Mouse (Mus musculus) testis, adult 2 months (tissue): ENCODE data around the gene Flywch1. TPM values are rescaled to one million over a fixed set of nuclear protein-coding genes. Genes with fewer than 3 reads are reported as not detected.
A peak's percentile ranks its signal among the peaks of the same experiment; 100 is the strongest.

Experiments
- H3K27ac ChIP-seq: fragments of 200-500 bp; 2 replicates; pipeline ENCODE4 v1.5.1; 2012; ENCODE audit warnings: low read depth, low read length; ENCODE audit not compliant: control insufficient read depth, insufficient read depth
- H3K27me3 ChIP-seq: fragments of 200-500 bp; 2 replicates; pipeline ENCODE4 v1.6.1; 2012; ENCODE audit warnings: mild to moderate bottlenecking, low read length, moderate library complexity; ENCODE audit not compliant: control insufficient read depth, insufficient read depth
- H3K36me3 ChIP-seq: fragments of 200-500 bp; 2 replicates; pipeline ENCODE4 v1.6.1; 2012; ENCODE audit warnings: mild to moderate bottlenecking, low read length; ENCODE audit not compliant: control insufficient read depth, insufficient read depth
- H3K4me1 ChIP-seq: fragments of 200-500 bp; 2 replicates; pipeline ENCODE4 v1.6.1; 2012; ENCODE audit warnings: low read length; ENCODE audit not compliant: control insufficient read depth, insufficient read depth
- H3K4me3 ChIP-seq: fragments of 200-500 bp; 2 replicates; pipeline ENCODE4 v1.5.1; 2012; ENCODE audit warnings: low read depth, mild to moderate bottlenecking, low read length, moderate library complexity, mixed read lengths; ENCODE audit not compliant: control insufficient read depth
- CTCF ChIP-seq: fragments of 200-500 bp; IDR thresholded peaks from 2 replicates; pipeline ENCODE4 v1.5.1; 2012; ENCODE audit warnings: low read depth, mild to moderate bottlenecking, inconsistent platforms, low read length, moderate library complexity; ENCODE audit not compliant: control insufficient read depth, insufficient read depth, insufficient replicate concordance
- POLR2A ChIP-seq: fragments of 200-500 bp; IDR thresholded peaks from 2 replicates; pipeline ENCODE4 v1.6.1; 2012; ENCODE audit warnings: low read depth, mild to moderate bottlenecking, inconsistent platforms, low read length, moderate library complexity; ENCODE audit not compliant: control insufficient read depth
- polyA plus RNA-seq: library from polyadenylated mRNA; depleted of rRNA; stranded (reverse); fragments of >200 nt; gene quantifications from 2 replicates; pipeline ENCODE4 v1.2.3, GENCODE M21; 2012

The Flywch1 gene
- polyA plus RNA-seq, 1 experiment, result 155 TPM

DNA sequence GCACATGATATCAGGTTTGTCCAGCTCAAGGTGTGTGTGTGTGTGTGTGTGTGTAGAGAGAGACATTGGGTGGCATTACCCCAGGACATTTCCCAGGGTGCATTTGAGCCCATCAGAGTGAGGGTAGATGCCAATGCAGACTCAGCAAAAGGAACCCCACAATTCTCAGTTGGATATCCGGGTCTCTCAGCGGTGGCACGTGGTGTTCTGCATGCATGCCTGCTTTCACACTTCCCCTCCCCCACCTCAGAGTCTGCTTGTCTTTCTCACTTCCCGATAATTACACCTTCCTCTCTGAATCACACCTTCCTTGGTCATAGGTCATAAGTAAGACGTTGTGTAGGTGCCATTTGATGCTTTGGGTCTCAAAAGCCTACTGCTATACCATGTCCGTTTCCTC, 23.4 kb downstream of the Flywch1 start:
- no peak for TF ChIP-seq POLR2A
- no peak for TF ChIP-seq CTCF
- no peak overlapping the region for H3K4me3 ChIP-seq
- H3K36me3 ChIP-seq, result no peaks in the 10 kb centered on the region
- no peak overlapping the region for H3K27ac ChIP-seq
- H3K27me3 ChIP-seq, result no peaks in the 10 kb centered on the region
- H3K4me1 ChIP-seq, result peaks cover 13% of the 10 kb centered on the region

DNA sequence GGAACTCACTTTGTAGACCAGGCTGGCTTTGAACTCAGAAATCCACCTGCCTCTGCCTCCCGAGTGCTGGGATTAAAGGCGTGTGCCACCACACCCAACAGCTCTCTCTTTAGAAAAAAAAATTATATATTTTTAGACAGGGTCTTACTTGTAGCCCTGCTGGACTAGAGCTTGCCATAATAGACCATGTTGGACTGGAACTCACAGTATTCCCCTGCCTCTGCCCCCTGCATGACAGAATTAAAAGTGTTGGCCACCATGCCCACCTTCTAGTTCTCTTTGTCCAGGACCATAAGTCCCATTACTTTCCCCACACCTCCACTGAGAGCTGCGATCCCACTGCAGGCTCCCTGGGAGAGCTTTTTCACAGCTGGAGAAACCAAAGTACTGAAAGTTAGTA, 23.9 kb downstream of the Flywch1 start:
- Histone ChIP-seq H3K4me3 (no peak overlapping the region), H3K36me3 (no peaks in the 10 kb centered on the region), H3K4me1 (peaks cover 14% of the 10 kb centered on the region), H3K27me3 (no peaks in the 10 kb centered on the region), H3K27ac (no peak overlapping the region)
- no peak for TF ChIP-seq CTCF
- no peak for TF ChIP-seq POLR2A

DNA sequence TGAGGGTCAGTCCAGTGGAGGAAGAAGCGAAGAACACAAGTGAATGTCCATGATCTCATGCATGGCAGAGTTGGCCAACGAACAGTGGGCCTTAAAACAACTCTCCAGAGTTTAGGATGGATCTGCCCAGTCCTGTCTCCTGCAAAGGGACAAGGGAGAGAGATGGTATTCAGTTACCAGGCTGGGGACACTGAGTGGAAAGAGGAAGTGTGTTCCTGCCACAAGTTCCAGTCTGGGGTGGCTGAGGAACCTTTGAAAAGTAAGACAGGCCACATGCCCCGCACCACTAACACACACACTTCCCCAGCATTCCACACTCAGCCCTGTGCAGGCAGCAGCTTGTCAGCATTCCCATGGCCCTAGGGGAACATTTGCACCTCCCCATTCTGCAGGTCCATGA, 24.6 kb downstream of the Flywch1 start:
- H3K4me1 ChIP-seq, result peaks cover 21% of the 10 kb centered on the region
- no peak overlapping the region for H3K4me3 ChIP-seq
- no peak for TF ChIP-seq CTCF
- TF ChIP-seq POLR2A, result no peak
- H3K36me3 ChIP-seq, result no peaks in the 10 kb centered on the region
- no peaks in the 10 kb centered on the region for H3K27me3 ChIP-seq
- H3K27ac ChIP-seq, result no peak overlapping the region

DNA sequence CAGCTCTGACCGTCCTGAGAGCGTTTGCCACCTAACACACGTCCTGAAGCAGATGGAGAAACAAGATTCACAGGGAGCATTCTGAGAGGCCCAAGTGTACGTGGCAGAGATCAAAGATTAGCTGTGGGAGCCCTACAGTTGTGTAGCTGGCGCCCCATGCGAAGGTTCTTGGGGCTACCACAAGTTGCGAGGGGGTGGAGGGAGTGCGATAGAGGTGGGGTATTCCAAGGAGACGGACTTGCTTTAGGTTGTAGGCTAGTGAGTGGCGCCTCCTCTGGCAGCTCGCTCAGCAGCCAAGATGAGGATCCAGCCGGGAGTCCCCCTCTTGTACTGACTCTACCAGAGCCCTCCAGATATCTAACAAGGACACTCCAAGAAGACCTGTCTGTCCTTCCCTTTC, 25.1 kb downstream of the Flywch1 start:
- Histone ChIP-seq H3K4me3 (peak overlapping the region; percentile 30), H3K4me1 (peaks cover 21% of the 10 kb centered on the region), H3K27me3 (no peaks in the 10 kb centered on the region), H3K27ac (no peak overlapping the region), H3K36me3 (no peaks in the 10 kb centered on the region)
- TF ChIP-seq CTCF, result no peak

DNA sequence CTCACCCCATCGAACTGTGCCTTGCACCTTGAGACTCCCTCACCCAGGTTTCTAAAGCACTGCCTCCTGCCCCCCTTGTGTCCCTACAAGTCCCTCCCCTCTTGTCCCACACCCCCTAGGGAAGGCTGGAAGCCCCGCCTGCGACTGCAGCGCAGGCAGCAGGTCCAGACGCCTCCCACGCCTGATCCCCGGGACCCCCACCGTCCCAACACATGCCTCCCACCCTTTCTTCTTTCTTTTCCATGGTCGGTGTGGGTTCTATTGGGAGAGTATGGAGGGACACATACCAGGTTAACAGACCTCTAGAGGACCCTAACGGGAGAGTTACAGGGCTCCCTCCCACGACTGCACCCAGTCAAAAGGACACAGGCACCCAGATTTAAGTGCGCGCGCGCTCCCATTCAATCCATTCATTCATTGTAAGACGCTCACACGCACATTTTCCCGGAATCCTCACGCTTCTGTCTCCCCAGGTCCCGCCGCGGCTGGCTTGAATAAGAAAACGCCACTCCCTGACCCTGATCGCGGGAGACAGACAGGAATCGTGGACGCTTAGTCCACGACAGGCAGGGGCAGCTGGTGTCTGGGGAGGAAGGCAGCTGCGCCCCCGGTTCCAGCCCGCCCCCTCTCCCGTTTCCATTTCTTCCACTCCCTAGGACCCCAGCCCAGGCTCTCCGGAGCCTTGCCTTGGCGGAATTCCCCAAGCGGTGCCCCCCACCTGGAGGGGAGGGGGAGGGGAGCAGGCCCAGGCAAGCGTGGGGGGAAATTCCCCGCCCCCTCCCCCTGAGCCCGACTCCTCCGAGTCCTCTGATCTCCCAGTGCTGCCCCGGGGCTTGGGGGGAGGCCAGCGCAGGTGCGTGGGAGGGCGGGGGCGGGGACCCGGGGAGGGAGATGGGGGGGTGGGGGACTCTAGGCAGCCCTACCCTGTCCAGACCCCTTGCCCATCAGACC, 25.8 kb downstream of the Flywch1 start, which contains the start of gene Kremen2:
Gene Kremen2 (minus strand): TSS at position 533 of the 951 bp plus-strand sequence.
- peaks cover 25% of the 10 kb centered on the region for H3K4me1 ChIP-seq
- no peaks in the 10 kb centered on the region for H3K36me3 ChIP-seq
- H3K4me3 ChIP-seq, result peak within 1 kb of the TSS; percentile 30
- TF ChIP-seq POLR2A (no peak), CTCF (no peak)
- no peak within 1 kb of the TSS for H3K27ac ChIP-seq
- 0 out of 2 replicates have a peak, but pooled peaks cover under 1% of the 10 kb centered on the region for H3K27me3 ChIP-seq

DNA sequence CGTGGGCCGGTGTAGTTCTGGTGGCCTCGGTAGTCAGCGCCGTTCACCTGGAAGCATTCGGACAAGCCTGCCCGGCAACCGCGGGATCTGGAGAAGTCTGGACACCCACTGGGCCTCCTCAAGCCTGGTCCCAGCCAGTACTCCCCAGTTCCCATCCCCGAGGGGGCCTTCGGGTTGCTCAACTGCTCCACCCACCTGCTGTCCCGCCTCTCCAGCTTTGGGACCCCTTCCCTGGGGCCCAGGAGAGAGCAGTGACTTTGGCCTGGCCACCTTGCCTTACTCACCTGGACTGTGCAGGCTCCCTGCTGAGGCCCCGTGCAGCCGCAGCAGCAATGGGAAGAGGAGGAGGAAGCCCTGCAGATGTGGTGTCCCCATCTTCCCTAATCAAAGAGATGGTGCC, 26.8 kb downstream of the Flywch1 start:
- 0 out of 2 replicates have a peak, but pooled peaks cover 4% of the 10 kb centered on the region for H3K27me3 ChIP-seq
- no peak overlapping the region for H3K27ac ChIP-seq
- H3K4me3 ChIP-seq, result no peak overlapping the region
- H3K4me1 ChIP-seq, result peaks cover 33% of the 10 kb centered on the region
- no peak for TF ChIP-seq CTCF
- TF ChIP-seq POLR2A, result no peak
- H3K36me3 ChIP-seq, result no peaks in the 10 kb centered on the region

DNA sequence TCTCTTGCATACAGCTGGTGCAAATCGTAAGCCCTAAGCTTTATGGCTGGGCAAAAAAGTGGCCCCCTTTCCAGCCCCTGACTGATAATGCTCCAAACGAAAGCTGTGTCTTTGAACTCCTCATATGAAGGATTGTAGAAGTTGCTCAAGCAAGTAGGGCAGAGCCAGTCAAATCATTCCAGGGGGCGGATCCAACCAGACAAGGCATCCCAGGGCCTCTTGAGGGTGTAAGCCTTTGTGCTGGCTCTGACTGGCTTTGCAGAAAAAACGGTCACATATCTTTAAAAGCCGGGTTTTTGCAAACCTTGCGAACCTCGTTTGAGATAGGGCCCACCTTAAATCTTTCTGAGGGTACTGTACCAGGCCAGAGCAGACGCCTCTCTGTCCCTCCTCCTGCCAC, 27.3 kb downstream of the Flywch1 start:
- Histone ChIP-seq H3K4me3 (no peak overlapping the region), H3K27me3 (0 out of 2 replicates have a peak, but pooled peaks cover 4% of the 10 kb centered on the region), H3K27ac (no peak overlapping the region), H3K36me3 (no peaks in the 10 kb centered on the region), H3K4me1 (peaks cover 37% of the 10 kb centered on the region)
- no peak for TF ChIP-seq POLR2A
- no peak for TF ChIP-seq CTCF
